Mouse (Mus musculus) mammary gland, adult 2 months (tissue): ENCODE measurements around the gene Slc39a8. TPM values are rescaled to one million over a fixed set of nuclear protein-coding genes. Genes with fewer than 3 reads are reported as not detected.

ENCODE experiments used
- polyA plus RNA-seq: library from polyadenylated mRNA; depleted of rRNA; stranded (reverse); fragments of >200 nt; gene quantifications from 2 replicates; pipeline ENCODE4 v1.2.3, GENCODE M21; 2012; ENCODE audit warnings: low replicate concordance; rRNA removed

Slc39a8 gene
- polyA plus RNA-seq = 3.5 and 5.4 TPM in 2 replicates

DNA sequence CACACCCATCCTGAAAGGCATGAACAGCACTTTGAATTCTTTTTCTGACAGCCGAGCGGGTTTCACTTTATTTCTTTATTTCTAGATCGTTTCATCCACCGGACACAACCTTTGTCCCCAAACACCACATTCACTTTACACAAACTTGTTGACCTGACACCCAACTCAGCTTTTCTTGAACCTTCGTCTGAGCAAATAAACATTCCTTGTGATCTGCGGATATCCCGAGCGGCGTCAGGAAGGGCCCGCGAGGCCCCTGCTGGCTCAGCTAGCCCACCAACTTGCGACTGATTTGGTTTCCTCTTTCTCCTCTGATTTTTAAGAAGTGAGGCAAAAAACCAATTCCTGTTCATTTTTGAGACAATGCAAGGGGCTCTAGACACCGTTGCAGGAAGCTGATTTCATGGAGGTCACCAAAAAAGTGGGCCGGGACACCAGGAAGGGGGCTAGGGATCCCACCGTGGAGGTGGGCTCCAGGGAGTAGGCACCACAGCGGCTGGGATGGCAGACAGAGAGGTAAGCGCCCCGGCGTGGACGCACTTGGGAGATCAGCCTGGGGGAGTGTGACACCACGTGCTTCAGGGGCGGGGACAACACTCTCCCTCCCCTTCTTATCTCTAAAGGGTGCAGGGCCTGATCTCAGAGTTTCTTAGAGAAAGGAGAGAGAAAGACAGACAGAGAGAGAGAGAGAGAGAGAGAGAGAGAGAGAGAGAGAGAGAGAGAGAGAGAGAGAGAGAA, at the start of gene Slc39a8:
Slc39a8 (plus strand) TSS at position 264 of the 738 bp plus-strand sequence.

Other genes starting within 250 kb of the Slc39a8 start
- gene Nfkb1, start 133.7 kb upstream of the Slc39a8 start, polyA plus RNA-seq = 87.2 and 128 TPM in 2 replicates